Mouse (Mus musculus): ENCODE data around the gene Gm28308. TPM values are rescaled to one million over a fixed set of nuclear protein-coding genes. Genes with fewer than 3 reads are reported as not detected.

The Gm28308 gene
- total RNA-seq, 2 experiments from 2014 or later = not detected

DNA sequence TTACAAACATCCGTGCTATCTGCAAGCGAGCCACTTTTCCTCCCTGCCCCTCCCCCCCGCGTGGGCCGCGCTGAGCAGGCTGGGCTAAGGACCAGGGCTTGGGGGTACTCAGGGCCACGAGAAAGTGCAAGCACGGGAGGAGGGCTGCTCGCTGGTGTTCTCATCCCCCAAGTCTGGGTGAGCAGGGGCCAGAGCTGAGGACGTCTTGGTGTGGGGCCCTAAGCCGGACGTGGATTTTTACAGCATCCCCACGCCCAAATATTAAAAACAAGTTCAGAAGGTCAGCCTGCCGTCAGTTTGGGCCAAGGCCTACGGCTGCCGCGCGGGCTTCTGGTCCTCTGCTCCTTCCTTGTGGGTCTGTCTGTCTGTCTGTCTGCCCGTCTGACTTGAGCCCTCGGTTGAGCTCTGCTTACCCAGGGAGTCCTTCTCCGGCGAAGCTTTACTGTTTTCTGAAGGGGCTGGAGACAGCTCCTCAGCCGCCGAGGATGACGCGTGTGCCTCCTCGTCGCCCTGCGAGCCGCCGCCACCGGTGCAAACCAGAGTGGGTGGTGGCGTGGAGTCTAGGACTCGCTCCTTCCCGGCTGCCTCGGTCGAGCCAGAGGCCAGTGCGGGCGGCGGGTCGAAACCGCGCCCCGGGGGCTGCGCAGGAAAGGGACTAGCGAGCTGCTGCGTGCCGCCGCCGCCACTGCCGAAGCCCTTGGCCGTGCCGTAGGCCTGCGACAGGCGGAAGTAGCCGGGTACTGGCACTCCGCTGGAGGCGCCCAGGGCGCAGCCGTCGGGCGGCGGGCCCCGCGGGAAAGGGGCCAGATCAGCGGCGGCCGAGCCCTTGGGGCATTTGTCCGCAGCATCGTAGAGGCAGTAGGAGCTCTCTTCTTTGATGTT, 20.6 kb upstream of the Gm28308 start:
- DNase-seq (ENCODE audit: low spot score in 2 of 2) = no peak
- Histone ChIP-seq H3K4me3 (no peak overlapping the region), H3K27ac (no peak overlapping the region)
- TF ChIP-seq CTCF (conservative IDR thresholded peaks at IDR 0.05) = no peak

DNA sequence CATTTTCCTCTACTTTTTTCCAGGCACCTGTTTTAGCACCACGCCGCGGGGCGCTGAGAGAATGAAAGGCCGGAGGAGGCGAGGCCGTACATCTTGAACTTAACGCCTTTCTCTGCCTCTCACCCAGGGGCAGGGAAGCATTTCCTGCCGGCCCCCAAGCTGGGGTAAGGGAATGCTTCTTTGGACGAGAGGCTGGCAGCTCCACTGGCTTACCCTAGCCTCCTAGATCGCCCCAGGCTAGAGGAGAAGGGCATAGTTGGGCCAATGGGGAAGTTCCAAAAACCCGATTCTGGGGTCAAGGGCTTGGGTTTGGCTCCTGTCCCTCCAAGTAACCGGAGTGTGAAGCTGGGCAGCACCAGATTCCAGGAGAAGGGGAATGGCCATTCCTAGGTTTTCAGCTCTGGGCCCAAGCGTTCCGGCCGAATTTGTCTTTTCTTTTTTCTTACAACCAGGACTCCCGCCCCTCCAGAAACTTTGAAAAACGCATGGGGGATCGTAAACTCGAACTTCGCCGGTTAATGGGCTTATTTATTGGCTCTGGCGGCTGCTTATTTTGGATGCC, 19.9 kb upstream of the Gm28308 start:
- no peak overlapping the region for H3K4me3 ChIP-seq
- no peak for DNase-seq (ENCODE audit: low spot score in 2 of 2)
- TF ChIP-seq CTCF (conservative IDR thresholded peaks at IDR 0.05) = no peak
- no peak overlapping the region for H3K27ac ChIP-seq

DNA sequence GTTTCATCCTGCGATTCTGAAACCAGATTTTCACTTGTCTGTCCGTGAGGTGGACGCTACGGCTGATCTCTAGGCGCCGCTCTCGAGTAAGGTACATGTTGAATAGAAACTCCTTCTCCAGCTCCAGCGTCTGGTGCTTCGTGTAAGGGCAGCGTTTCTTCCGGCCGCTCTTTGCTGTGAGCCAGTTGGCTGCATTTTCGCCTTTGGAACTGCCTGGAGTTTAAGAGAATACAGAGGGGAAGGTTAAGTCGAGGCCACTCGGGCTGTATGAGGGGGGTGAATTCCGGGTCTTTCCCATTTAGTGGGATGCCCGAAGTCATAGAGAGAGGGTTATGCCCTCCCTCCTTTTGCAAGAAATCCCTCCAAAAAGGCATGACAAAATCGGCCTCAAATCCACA, 19.4 kb upstream of the Gm28308 start:
- no peak for TF ChIP-seq CTCF (conservative IDR thresholded peaks at IDR 0.05)
- no peak overlapping the region for H3K4me3 ChIP-seq
- no peak overlapping the region for H3K27ac ChIP-seq
- no peak for DNase-seq (ENCODE audit: low spot score in 2 of 2)

DNA sequence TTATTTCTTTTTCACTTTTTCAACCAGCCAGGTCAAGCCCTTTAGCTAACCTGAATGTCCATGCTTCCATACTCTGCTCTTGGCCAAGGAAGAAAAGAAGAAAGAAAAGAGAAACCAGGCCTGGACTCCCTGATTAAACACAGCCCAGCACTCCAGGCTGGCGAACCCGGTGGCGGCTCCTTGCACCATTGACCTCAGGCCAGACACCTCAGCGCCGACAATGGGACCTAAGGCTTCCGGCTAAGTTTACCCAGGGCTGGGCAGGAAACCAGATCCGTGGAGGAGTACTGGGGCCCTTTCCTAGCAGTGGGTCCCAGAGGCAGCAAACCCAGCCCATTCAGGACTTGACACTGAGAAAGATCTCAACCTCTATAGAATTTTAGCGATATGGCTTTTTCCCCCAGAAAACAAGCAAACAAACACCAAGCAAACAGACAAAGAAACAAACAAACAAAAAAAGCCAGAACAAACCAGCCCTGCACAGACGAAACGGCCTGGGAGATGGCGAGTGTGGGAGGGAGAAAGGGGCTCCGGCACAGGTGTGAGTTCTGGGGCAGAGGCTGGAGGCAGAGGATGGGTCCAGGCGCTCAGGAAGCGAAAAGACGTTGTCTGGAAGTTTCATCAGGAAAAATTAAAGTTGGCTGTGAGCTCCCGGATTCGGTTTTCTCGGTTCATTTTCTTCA, 18.9 kb upstream of the Gm28308 start:
- Histone ChIP-seq H3K27ac (no peak overlapping the region), H3K4me3 (no peak overlapping the region)
- no peak for DNase-seq (ENCODE audit: low spot score in 2 of 2)
- TF ChIP-seq CTCF (conservative IDR thresholded peaks at IDR 0.05) = no peak

DNA sequence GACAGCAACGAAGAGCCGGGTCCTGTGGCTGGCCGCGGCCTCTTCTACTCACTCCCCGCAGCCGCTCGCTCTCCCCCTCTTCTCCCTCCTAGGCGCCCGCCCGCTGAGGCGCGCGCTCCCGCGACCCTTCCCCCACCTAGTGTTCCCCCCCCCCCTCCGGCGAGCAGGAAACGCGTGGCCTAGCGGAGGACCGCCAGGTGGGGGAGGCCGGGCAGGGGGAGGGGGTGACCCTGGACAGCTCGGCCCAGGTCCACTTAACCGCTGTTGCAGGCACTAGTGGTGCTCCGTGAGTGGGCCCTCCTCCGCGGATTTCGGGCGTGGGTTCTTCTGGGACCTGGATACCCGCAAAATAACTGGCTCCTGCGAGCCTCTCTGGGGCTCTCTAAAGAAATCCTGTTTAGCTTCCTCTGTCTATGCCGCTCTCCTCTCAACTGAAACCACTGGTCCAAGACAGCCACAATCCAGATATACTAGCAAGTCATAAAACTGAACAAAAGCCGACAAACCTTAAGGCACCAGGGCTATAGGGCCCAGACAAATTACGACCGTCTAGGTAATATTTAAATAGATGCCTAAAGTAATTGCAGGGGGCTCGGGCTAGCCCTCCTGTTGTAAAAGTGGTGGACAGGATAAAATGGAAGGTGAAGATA, 17.5 kb upstream of the Gm28308 start, which contains the start of gene Hoxa9:
Hoxa9 (minus strand) TSS at position 574 of the 650 bp plus-strand sequence.
- DNase-seq (ENCODE audit: low spot score in 2 of 2) = no peak
- H3K27ac ChIP-seq = no peak within 1 kb of the TSS
- H3K4me3 ChIP-seq = no peak within 1 kb of the TSS
- no peak for TF ChIP-seq CTCF (conservative IDR thresholded peaks at IDR 0.05)

DNA sequence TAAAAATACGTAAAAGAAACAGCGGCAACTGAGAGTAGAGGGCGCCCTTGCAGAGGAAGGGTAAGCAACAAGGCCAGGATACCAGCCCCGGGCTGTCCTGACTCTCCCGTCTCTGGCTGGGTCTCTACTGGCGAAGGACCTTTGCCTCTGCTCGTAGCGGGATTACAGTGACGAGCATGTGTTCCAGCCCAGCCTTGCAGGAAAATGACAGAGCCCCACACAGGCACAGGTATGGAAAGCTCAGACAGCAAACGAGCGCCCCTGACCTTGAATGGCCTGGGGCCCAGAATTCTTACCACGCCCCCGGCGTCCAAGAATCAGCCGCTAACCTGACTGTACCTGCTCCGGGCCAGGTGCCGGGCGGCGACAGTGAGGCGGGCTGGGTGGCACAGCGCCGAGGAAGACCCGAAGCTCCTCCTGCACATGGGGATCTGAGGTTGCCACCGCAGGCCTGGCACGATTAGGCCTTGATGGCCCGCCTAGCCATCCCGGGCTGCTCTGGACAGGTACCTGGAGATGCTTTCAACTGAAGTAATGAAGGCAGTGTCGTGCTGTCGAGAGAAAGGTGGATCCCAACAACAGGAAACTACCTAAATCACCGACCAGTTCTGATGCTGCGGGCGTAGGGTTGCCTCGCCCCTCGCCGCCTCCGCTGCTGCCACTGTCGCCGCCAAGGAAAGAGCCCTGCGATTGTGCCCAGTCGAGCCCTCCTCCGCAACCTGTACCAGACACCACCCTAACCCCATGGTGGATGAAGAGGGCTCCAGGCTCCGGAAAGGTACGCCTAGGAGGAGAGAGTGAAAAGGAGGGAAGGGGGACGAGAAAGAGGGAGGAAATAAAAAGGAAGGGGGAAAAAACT, 16.6 kb upstream of the Gm28308 start:
- no peak for TF ChIP-seq CTCF (conservative IDR thresholded peaks at IDR 0.05)
- Histone ChIP-seq H3K27ac (no peak overlapping the region), H3K4me3 (no peak overlapping the region)
- no peak for DNase-seq (ENCODE audit: low spot score in 2 of 2)

DNA sequence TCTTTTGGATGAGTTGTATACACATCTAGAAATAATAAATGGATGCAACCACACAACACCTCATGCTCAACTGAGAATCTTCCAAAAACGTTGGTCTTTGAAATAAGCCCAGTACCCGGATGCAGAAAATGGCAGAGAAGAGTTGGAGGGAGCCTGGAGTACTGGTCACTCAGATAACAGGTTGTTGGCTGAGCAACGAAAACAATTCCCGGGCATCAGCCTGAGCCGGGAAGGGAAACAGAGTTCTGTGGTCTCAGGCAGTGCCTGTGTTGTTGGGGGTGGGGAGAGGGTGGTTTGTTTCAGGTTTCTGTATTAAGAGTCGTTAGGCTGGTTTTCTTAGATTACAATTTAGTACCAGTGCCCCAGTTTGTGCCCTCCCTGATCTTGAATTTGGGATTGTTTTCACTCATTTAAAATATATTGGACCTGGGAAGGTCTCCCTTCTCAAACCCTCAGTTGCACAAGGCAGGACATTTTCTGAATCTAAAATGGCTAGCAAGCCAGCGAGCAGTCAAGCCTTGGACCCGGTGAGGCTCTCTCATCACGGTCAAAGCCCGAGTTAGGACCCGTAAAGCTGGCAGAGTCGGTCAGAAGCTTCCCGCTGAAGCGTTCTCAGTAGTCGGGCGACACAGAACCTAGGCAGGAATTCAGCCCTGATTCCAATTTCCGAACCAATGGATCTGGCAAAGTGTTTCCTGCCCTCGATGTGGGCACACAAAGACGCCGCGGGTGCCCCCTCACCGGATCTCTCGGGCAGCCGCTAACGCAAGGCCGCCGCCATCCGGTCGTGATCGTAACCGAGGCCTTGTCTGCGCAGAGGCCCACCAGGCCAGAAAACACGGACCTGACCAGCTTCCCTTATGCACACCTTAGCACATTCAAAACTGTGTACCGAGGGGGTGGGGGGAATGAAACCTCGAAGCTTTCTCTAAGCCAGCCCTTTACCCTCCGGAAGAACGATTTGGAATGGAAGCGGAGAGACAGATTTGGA, 15.6 kb upstream of the Gm28308 start:
- H3K4me3 ChIP-seq = no peak overlapping the region
- H3K27ac ChIP-seq = no peak overlapping the region
- DNase-seq (ENCODE audit: low spot score in 2 of 2) = no peak
- TF ChIP-seq CTCF (conservative IDR thresholded peaks at IDR 0.05) = no peak

DNA sequence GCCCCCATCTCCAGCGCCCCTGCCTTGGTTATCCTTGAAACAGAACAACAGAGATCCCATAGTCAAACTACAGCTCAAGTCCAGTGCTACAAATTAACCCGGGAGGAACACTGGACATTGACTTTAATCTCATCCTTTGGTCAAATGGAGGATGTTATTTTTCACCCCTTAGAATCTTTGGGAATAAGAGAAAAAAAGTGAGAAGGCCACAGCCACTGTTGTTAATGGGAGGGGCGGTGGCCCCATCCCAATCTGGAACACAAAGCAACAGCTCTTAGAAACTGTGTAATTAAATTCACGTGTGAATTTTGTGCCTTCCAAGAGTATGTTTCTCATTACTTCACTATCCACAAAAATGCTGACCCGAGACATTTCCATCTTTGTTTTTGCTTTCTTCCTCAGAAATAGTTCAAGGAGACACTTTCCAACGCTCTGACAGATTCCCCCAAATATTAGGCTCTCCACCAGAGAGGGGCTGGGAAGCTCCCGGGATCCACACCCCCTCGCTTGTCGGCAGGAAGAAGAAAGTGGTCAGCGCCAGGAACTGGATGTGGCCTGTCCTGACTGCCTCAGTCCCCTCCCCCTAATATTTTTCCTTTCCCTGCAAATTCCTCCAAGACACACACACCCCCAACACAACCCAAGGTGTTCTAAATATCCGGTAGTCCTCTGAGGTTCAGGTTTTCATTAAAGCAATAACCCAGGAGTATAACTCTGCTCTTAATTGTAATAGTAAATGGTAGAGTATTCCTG, 14.5 kb upstream of the Gm28308 start:
- Histone ChIP-seq H3K4me3 (no peak overlapping the region), H3K27ac (no peak overlapping the region)
- DNase-seq (ENCODE audit: low spot score in 2 of 2) = no peak
- no peak for TF ChIP-seq CTCF (conservative IDR thresholded peaks at IDR 0.05)

DNA sequence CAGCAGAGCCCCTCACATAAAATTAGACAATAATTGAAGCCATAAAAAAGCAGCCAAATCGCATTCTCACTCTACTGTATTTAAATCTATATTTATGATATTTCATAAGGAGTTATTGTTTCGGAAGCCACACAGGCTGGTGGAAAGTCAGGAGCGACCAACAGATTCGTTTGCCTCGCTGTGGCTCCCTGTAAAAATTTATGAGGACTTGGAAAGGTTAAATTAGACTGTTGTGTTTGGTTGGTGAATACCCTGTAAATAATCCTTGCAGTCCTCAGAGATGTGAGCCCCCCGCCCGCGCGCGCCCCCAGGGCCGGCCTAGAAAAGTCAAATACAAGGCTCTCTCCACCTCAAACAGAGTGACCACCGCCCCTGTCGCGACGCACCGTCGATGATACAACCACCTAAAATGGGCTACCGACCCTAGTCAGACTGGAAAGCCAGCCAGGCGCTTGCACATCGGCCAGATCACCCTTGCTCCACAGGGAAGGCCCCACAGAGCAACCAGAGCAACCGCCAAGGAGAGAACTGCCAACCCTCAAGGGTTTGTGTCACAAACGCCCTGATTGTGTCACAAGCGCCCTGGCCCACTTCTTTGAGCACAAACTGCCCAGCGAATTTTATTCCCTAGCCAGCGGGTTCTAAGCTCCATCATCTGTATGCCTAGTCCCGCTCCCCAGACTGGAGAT, 13.6 kb upstream of the Gm28308 start:
- no peak for TF ChIP-seq CTCF (conservative IDR thresholded peaks at IDR 0.05)
- no peak overlapping the region for H3K4me3 ChIP-seq
- no peak for DNase-seq (ENCODE audit: low spot score in 2 of 2)
- H3K27ac ChIP-seq = no peak overlapping the region

Data from layer of hippocampus, adult 2 months (tissue).